Mouse (Mus musculus) spleen, adult 2 months (tissue): ENCODE data around the gene Dusp18. TPM values are rescaled to one million over a fixed set of nuclear protein-coding genes. Genes with fewer than 3 reads are reported as not detected.
A peak's percentile ranks its signal among the peaks of the same experiment; 100 is the strongest.

Experiments used
- DNase-seq, 2 experiments: peaks; one replicate each; pipeline versions ENCODE4 v3.0.0 to v3.0.0-alpha.2; 2012 to 2021; ENCODE audit warnings: low spot score in 2 of 2, low read depth in 1 of 2
- H3K27ac ChIP-seq: fragments of 200-500 bp; 2 replicates; pipeline ENCODE4 v1.5.1; 2012; ENCODE audit warnings: low read length, inconsistent platforms; ENCODE audit not compliant: insufficient read depth
- H3K27me3 ChIP-seq: fragments of 200-500 bp; 2 replicates; pipeline ENCODE4 v1.6.1; 2012; ENCODE audit warnings: mild to moderate bottlenecking, moderate library complexity, low read length, inconsistent platforms; ENCODE audit not compliant: control insufficient read depth, insufficient read depth
- H3K36me3 ChIP-seq: fragments of 200-500 bp; 2 replicates; pipeline ENCODE4 v1.6.1; 2012; ENCODE audit warnings: mild to moderate bottlenecking, low read length, inconsistent platforms; ENCODE audit not compliant: control insufficient read depth, insufficient read depth
- H3K4me1 ChIP-seq: fragments of 200-500 bp; 2 replicates; pipeline ENCODE4 v1.6.1; 2011; ENCODE audit warnings: inconsistent platforms; ENCODE audit not compliant: control insufficient read depth, insufficient read depth, insufficient read length
- H3K4me3 ChIP-seq: fragments of 200-500 bp; 2 replicates; pipeline ENCODE4 v1.5.1; 2011; ENCODE audit warnings: mild to moderate bottlenecking, inconsistent platforms; ENCODE audit not compliant: insufficient read depth, insufficient read length; ENCODE audit errors: extremely low read depth
- CTCF ChIP-seq: fragments of 200-500 bp; IDR thresholded peaks from 2 replicates; pipeline ENCODE4 v1.5.1; 2011; ENCODE audit warnings: mild to moderate bottlenecking, inconsistent platforms; ENCODE audit not compliant: insufficient read depth, insufficient read length, insufficient replicate concordance; ENCODE audit errors: extremely low read depth
- POLR2A ChIP-seq: fragments of 200-500 bp; IDR thresholded peaks from 2 replicates; pipeline ENCODE4 v1.6.1; 2011; ENCODE audit warnings: low read depth, low read length, inconsistent platforms
- WGBS: fragments of 180-500 bp; shearing (Covaris S2); methylation state at CpG from one replicate; pipeline ENCODE4 v1.1.7; 2018; 5-methylcytosine and 5-hydroxymethylcytosine counted together
- polyA plus RNA-seq: library from polyadenylated mRNA; depleted of rRNA; stranded (reverse); fragments of >200 nt; gene quantifications from 2 replicates; pipeline ENCODE4 v1.2.3, GENCODE M21; 2012

Gene Dusp18
- polyA plus RNA-seq, 1 experiment: 0.44 TPM

DNA sequence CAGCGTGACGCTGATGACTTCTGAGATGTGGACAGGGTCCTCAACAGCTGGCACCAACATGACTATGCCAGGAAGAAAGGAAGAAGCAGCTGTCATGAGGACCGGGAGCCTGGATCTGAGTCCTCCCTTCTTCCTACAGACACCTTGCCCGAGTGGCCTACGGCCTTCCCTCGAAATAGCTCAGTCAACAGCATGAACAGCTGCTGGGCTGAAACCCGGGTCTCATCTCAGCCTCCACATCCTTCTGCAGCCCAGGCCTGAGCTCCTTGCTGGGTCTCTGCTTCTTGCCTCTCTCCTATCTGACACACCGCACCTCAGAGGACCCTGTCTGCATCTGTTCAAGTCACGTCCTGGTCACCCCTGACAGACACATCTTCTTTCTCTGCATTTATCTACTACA is 27.1 kb downstream of the Dusp18 start:
- Histone ChIP-seq H3K4me3 (no peak overlapping the region), H3K27ac (no peak overlapping the region), H3K27me3 (no peaks in the 10 kb centered on the region), H3K36me3 (peaks cover 8% of the 10 kb centered on the region), H3K4me1 (no peaks in the 10 kb centered on the region)
- DNase-seq: no peak
- WGBS: 91% methylated on average over 9 of the region's 9 CpGs
- no peak for TF ChIP-seq CTCF
- TF ChIP-seq POLR2A: no peak

- Histone ChIP-seq H3K27ac (no peak overlapping the region), H3K36me3 (peaks cover 9% of the 10 kb centered on the region), H3K4me1 (no peaks in the 10 kb centered on the region), H3K27me3 (no peaks in the 10 kb centered on the region), H3K4me3 (no peak overlapping the region)
- no peak for DNase-seq
- TF ChIP-seq CTCF: no peak
- TF ChIP-seq POLR2A: no peak
- WGBS: 91% methylated on average over 6 of the region's 6 CpGs
Measured at GRCm38 (mm10) chr11:3922731-3923130, 27.7 kb downstream of the Dusp18 start.

DNA sequence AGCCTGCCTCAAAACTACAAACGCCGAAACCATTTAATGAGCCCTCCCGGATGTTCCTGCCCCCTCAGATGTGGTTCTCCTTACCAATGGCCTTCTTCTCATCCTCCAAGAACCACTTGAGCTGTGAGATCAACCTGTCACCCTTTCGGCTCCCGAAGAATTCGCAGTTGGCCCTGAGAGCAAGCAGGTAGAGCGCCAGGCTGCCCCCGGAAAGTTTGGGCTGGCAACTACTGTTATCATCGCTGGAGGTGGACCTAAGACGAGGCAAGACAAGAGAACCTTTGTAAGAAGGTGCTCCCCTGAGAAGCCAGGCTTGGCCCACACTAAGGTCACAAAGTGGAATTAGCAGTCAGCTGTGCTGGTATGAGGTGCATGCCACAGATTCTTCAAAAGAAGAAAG is 30.9 kb downstream of the Dusp18 start:
- H3K36me3 ChIP-seq: peaks cover 9% of the 10 kb centered on the region
- no peaks in the 10 kb centered on the region for H3K27me3 ChIP-seq
- H3K4me3 ChIP-seq: no peak overlapping the region
- 94% methylated on average over 10 of the region's 10 CpGs for WGBS
- DNase-seq: no peak
- TF ChIP-seq POLR2A (no peak), CTCF (no peak)
- no peaks in the 10 kb centered on the region for H3K4me1 ChIP-seq
- H3K27ac ChIP-seq: no peak overlapping the region

GRCm38 (mm10) chr11:3930019-3930418 is 35.0 kb downstream of the Dusp18 start:
- H3K27me3 ChIP-seq: no peaks in the 10 kb centered on the region
- no peaks in the 10 kb centered on the region for H3K4me1 ChIP-seq
- TF ChIP-seq POLR2A (no peak), CTCF (no peak)
- DNase-seq: no peak
- WGBS: 38% methylated on average over 4 of the region's 4 CpGs
- no peak overlapping the region for H3K4me3 ChIP-seq
- H3K36me3 ChIP-seq: peaks cover 2% of the 10 kb centered on the region
- H3K27ac ChIP-seq: no peak overlapping the region

- Histone ChIP-seq H3K4me3 (no peak overlapping the region; the same call in 1 of the 2 replicates), H3K27me3 (no peaks in the 10 kb centered on the region), H3K36me3 (peaks cover 1% of the 10 kb centered on the region), H3K27ac (no peak overlapping the region), H3K4me1 (no peaks in the 10 kb centered on the region)
- DNase-seq: no peak
- WGBS: 72% methylated on average over 6 of the region's 6 CpGs
- no peak for TF ChIP-seq POLR2A
- no peak for TF ChIP-seq CTCF
Measured at GRCm38 (mm10) chr11:3930931-3931330, 35.9 kb downstream of the Dusp18 start.

DNA sequence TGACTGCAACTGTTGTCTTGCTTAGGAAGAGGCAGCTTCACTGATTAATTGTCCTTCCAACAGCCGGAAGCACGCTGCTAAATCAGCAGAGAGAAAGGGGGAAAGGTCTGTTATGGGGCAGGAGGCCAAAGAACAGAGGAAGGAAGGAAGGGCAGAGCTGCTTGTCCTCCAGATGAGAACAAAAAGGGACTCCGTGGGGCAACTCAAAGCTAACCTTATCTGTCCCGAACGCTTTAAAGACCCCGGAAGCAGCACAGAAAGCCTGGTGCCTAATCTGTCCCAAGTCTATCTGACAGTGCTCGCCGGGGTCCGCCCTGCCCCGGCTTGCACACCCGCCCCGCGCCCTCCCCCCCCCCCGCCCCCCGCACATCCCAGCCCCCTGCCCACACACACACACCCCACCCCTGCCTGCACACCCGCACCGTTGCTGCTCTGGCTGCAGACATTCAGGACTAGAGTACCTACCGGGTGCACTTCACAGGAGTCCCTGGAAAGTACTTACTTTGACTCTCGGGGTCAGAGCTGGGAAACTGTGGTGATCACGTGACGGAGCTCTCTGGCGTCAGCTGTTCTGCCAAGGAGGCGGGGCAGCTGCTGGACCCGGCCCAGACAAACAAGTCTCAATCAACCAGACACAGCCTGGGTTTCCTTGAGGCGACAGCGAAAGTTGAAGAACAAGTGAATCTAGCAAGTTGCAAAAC is 36.6 kb downstream of the Dusp18 start, which contains the start of gene Tcn2:
Gene Tcn2 (minus strand): TSS at position 649 of the 701 bp plus-strand sequence.
- peak; percentile 59 to 79 for DNase-seq
- Histone ChIP-seq H3K4me3 (peak within 1 kb of the TSS; percentile 72), H3K36me3 (peaks cover 1% of the 10 kb centered on the region; the same call in 1 of the 2 replicates), H3K4me1 (no peaks in the 10 kb centered on the region), H3K27me3 (no peaks in the 10 kb centered on the region), H3K27ac (peak within 1 kb of the TSS; percentile 20; the same call in 1 of the 2 replicates)
- TF ChIP-seq CTCF: no peak
- WGBS: under 1% methylated on average over 21 of the region's 26 CpGs

DNA sequence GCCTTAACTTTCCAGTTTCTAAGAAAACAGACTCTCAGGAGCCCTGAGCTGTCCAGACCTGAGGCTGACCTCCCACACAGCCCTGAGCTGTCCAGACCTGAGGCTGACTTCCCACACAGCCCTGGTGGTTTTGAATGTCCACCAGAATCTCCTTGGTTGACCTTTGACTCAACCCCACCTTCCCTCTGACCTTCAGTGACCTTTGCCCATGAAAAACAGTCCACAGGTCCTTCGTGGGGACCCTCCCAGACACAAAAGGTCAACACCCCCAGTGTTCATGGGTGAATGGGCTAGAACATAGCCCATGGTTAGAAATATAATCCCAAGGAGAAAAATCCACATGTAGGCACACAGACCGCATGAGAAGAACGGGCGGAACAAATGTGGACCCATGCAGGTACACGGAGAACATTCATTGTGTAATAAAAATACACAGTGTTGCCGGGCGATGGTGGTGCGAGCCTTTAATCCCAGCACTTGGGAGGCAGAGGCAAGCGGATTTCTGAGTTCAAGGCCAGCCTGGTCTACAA is 38.8 kb downstream of the Dusp18 start:
- no peaks in the 10 kb centered on the region for H3K27me3 ChIP-seq
- no peak overlapping the region for H3K4me3 ChIP-seq
- no peak overlapping the region for H3K27ac ChIP-seq
- H3K36me3 ChIP-seq: no peaks in the 10 kb centered on the region
- TF ChIP-seq CTCF (no peak), POLR2A (no peak)
- no peaks in the 10 kb centered on the region for H3K4me1 ChIP-seq
- DNase-seq: no peak
- 94% methylated on average over 9 of the region's 9 CpGs for WGBS
